Mouse (Mus musculus) cerebellum, adult 2 months (tissue): Measurements from ENCODE around the gene Cdk9.

Source experiments
- CTCF ChIP-seq: fragments of 200-500 bp; IDR thresholded peaks from 2 replicates; pipeline ENCODE4 v1.5.1; 2011; ENCODE audit warnings: low read depth, mild to moderate bottlenecking, control low read depth, low read length, moderate library complexity, borderline replicate concordance; ENCODE audit not compliant: insufficient read depth
- POLR2A ChIP-seq: fragments of 200-500 bp; IDR thresholded peaks from 2 replicates; pipeline ENCODE4 v1.6.1; 2011; ENCODE audit warnings: low read length, control low read depth, borderline replicate concordance; ENCODE audit not compliant: insufficient read depth

DNA sequence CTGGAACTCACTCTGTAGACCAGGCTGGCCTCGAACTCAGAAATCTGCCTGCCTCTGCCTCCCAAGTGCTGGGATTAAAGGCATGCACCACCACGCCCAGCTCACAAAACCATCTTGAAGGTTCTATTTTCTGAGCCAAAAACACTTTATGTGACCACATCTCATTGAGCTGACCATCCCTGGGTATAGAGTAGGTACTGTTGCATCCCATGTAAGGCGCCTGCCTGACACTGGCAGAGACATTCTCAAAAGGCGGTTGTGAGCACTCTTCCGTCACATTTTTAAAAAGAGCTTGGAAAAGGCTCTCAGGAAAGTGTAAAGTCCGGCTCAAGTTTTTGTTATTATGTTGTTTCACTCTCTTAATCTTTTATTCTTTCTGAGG is 43.8 kb upstream of the Cdk9 start:
- no peak for TF ChIP-seq POLR2A
- no peak for TF ChIP-seq CTCF
